Mouse (Mus musculus) ES-Bruce4 (cell line): ENCODE measurements around the gene Dnajc17.

ENCODE experiments used
- CTCF ChIP-seq: IDR thresholded peaks from one replicate; pipeline ENCODE4 v1.8.1; 2011; ENCODE audit warnings: low read depth, low read length
- EP300 ChIP-seq: IDR thresholded peaks from 2 replicates; pipeline ENCODE4 v1.6.1; 2011; ENCODE audit warnings: low read depth, low read length; ENCODE audit not compliant: insufficient read depth
- POLR2A ChIP-seq: IDR thresholded peaks from one replicate; pipeline ENCODE4 v1.8.1; 2011; ENCODE audit warnings: low read length; ENCODE audit not compliant: insufficient read depth

GRCm38 (mm10) chr2:119176761-119177160, 31.8 kb downstream of the Dnajc17 start:
- TF ChIP-seq CTCF, result no peak
- no peak for TF ChIP-seq EP300
- TF ChIP-seq POLR2A, result no peak
